12 mouse cellular contexts compared by ENCODE assay signal in genomic region chr16:31303276-31303675, GRCm38 (mm10). TPM values are rescaled to one million over a fixed set of nuclear protein-coding genes. Genes with fewer than 3 reads are reported as not detected.
DNase-seq lines count a peak whose midpoint lies in the region; ATAC-seq lines count a peak whose summit lies in the region.
"Had no signal": no experiment of that assay in that cellular context is flagged by ENCODE, and none has a peak within 500 bp of the region (broad histone marks: within the 10 kb centered on the region; RNA-seq: fewer than 3 reads in every experiment).

No protein-coding gene starts in this region.

- WGBS in hindbrain, embryonic 14.5 days, result 65% methylated on average over 10 of the region's 10 CpGs
- 65% methylated on average over 10 of the region's 10 CpGs for WGBS in hindbrain, embryonic 13.5 days

- no peaks in the 10 kb centered on the region for H3K9me3 ChIP-seq in hindbrain, embryonic 14.5 days (ENCODE audit: control insufficient read depth, low read length)
- no peaks in the 10 kb centered on the region for H3K9me3 ChIP-seq in hindbrain, embryonic 13.5 days
- H3K9me3 ChIP-seq: heart, embryonic 13.5 days; liver, embryonic 15.5 days had no signal

- H3K4me3 ChIP-seq in hindbrain, embryonic 14.5 days (replicated peaks; ENCODE audit: low read length), result no peak overlapping the region
- H3K4me3 ChIP-seq in hindbrain, embryonic 13.5 days, result no peak overlapping the region
- H3K4me3 ChIP-seq in brown adipose tissue, adult 24 weeks (ENCODE audit: insufficient read depth, low read depth, low read length), result no peak overlapping the region
- H3K4me3 ChIP-seq: heart, embryonic 13.5 days; liver, embryonic 15.5 days had no signal

- H3K36me3 ChIP-seq in hindbrain, embryonic 14.5 days (replicated peaks; ENCODE audit: control insufficient read depth, insufficient read depth), result no peaks in the 10 kb centered on the region
- no peaks in the 10 kb centered on the region for H3K36me3 ChIP-seq in hindbrain, embryonic 13.5 days
- H3K36me3 ChIP-seq: heart, embryonic 13.5 days; liver, embryonic 15.5 days had no signal

- H3K4me2 ChIP-seq in hindbrain, embryonic 14.5 days (replicated peaks), result no peak overlapping the region
- no peak overlapping the region for H3K4me2 ChIP-seq in hindbrain, embryonic 13.5 days
- H3K4me2 ChIP-seq: heart, embryonic 13.5 days; liver, embryonic 15.5 days; midbrain, embryonic 11.5 days had no signal

- H3K27me3 ChIP-seq in hindbrain, embryonic 14.5 days (ENCODE audit: control insufficient read depth, insufficient read depth, low read length), result no peaks in the 10 kb centered on the region
- H3K27me3 ChIP-seq in hindbrain, embryonic 13.5 days, result no peaks in the 10 kb centered on the region
- H3K27me3 ChIP-seq: heart, embryonic 13.5 days; liver, embryonic 15.5 days had no signal

- DNase-seq in hindbrain, embryonic 14.5 days (ENCODE audit: low spot score), result peak; percentile 24
- peak; percentile 76 for DNase-seq in ES-CJ7 (ENCODE audit: low read depth, low spot score)
- peak; percentile 19 for DNase-seq in heart, postnatal 4 days
- DNase-seq in lung, postnatal 36 days, result no peak
- DNase-seq in embryo, embryonic 10.5 days (ENCODE audit: low spot score), result no peak
- DNase-seq: cerebellum, postnatal 36 days had no signal

- peaks cover 24% of the 10 kb centered on the region for H3K4me1 ChIP-seq in hindbrain, embryonic 14.5 days (replicated peaks; ENCODE audit: control insufficient read depth, insufficient read depth, low read length)
- H3K4me1 ChIP-seq in hindbrain, embryonic 13.5 days (replicated peaks), result peaks cover 27% of the 10 kb centered on the region
- peaks cover 2% of the 10 kb centered on the region; the same call in 1 of the 2 replicates for H3K4me1 ChIP-seq in brown adipose tissue, adult 24 weeks (ENCODE audit: control insufficient read depth, insufficient read depth, insufficient read length, low read length)
- H3K4me1 ChIP-seq: liver, embryonic 15.5 days had no signal

- ATAC-seq in hindbrain, embryonic 14.5 days (ENCODE audit: low FRiP score), result no peak
- ATAC-seq in hindbrain, embryonic 13.5 days (ENCODE audit: low FRiP score), result no peak
- ATAC-seq in activated CD4-positive, CD25-positive, alpha-beta regulatory T cell, adult 4 months, result no peak

- H3K9ac ChIP-seq in hindbrain, embryonic 14.5 days, result no peak overlapping the region
- H3K9ac ChIP-seq in hindbrain, embryonic 13.5 days, result no peak overlapping the region
- H3K9ac ChIP-seq: heart, embryonic 13.5 days; liver, embryonic 15.5 days had no signal

- no peak overlapping the region for H3K27ac ChIP-seq in hindbrain, embryonic 14.5 days
- H3K27ac ChIP-seq in hindbrain, embryonic 13.5 days, result no peak overlapping the region
- H3K27ac ChIP-seq in brown adipose tissue, adult 24 weeks (replicated peaks; ENCODE audit: low read depth, low read length), result peak overlapping the region; percentile 85
- H3K27ac ChIP-seq: heart, embryonic 13.5 days; liver, embryonic 15.5 days had no signal

RNA-seq across cellular contexts. Expression of gene Apod, which starts 11.3 kb away (rescaled TPM):
- polyA plus RNA-seq in hindbrain, embryonic 14.5 days (2014; fragmentation: Nextera tagmentation; extraction: Ambion mirVana), result 73.7 and 76.7 TPM in 2 replicates
- 62.3 and 64.0 TPM in 2 replicates for polyA plus RNA-seq in hindbrain, embryonic 13.5 days (2015; fragmentation: Nextera tagmentation; extraction: Ambion mirVana)
- polyA plus RNA-seq in brown adipose tissue, adult 24 weeks (2012; ENCODE audit: insufficient read depth, insufficient read length, missing spikeins), result 24.1 and 27.9 TPM in 2 replicates
- under 1 TPM; 0.27 to 0.45 TPM for total RNA-seq in heart, postnatal 4 days (2021)
- polyA plus RNA-seq in activated CD4-positive, CD25-positive, alpha-beta regulatory T cell, adult 4 months (2017; shearing (Covaris generic)), result not detected
- polyA plus RNA-seq: liver, embryonic 15.5 days had no signal

RNA-seq across cellular contexts. Expression of gene Ppp1r2, which starts 28.2 kb away (rescaled TPM):
- 103 and 107 TPM in 2 replicates for polyA plus RNA-seq in hindbrain, embryonic 14.5 days (2014; fragmentation: Nextera tagmentation; extraction: Ambion mirVana)
- 108 and 113 TPM in 2 replicates for polyA plus RNA-seq in hindbrain, embryonic 13.5 days (2015; fragmentation: Nextera tagmentation; extraction: Ambion mirVana)
- 47.6 and 54.0 TPM in 2 replicates for polyA plus RNA-seq in brown adipose tissue, adult 24 weeks (2012; ENCODE audit: insufficient read depth, insufficient read length, missing spikeins)
- 100 to 1,000 TPM; 128 to 132 TPM for total RNA-seq in heart, postnatal 4 days (2021)
- 10 to 100 TPM; 20.3 to 20.8 TPM for polyA plus RNA-seq in activated CD4-positive, CD25-positive, alpha-beta regulatory T cell, adult 4 months (2017; shearing (Covaris generic))

Comparison
In these comparisons a context has a peak if more than half of its experiments do, and no peak if none do; other contexts are left out.
1. DNase-seq: peak in hindbrain, embryonic 14.5 days (single experiment), ES-CJ7 (single experiment) and heart, postnatal 4 days (single experiment); none in lung, postnatal 36 days (single experiment) and embryo, embryonic 10.5 days (single experiment).
2. RNA of gene Apod, which starts 11.3 kb away (polyA plus RNA-seq): 73.7 to 76.7 TPM in hindbrain, embryonic 14.5 days, 62.3 to 64.0 TPM in hindbrain, embryonic 13.5 days and 24.1 to 27.9 TPM in brown adipose tissue, adult 24 weeks; not detected in activated CD4-positive, CD25-positive, alpha-beta regulatory T cell, adult 4 months; every median in the first group is over 10 times any median in the second.